Mouse (Mus musculus): Measurements from ENCODE around the gene Gm20388. TPM values are rescaled to one million over a fixed set of nuclear protein-coding genes. Genes with fewer than 3 reads are reported as not detected.

Gm20388 gene
- polyA plus RNA-seq, 1 experiment: 28.1 TPM

- Histone ChIP-seq H3K9ac (ENCODE audit: low read depth, poor library complexity, severe bottlenecking) (no peak overlapping the region), H3K9me3 (replicated peaks; ENCODE audit: control insufficient read depth, insufficient read depth, low read length, poor library complexity, severe bottlenecking) (no peaks in the 10 kb centered on the region), H3K27ac (ENCODE audit: insufficient read depth, low read length) (no peak overlapping the region), H3K4me1 (ENCODE audit: control insufficient read depth, insufficient read depth, low read length) (no peaks in the 10 kb centered on the region), H3K27me3 (ENCODE audit: control insufficient read depth, insufficient read depth, low read length, poor library complexity, severe bottlenecking) (no peaks in the 10 kb centered on the region), H3K4me3 (ENCODE audit: low read depth, low read length) (no peak overlapping the region), H3K36me3 (ENCODE audit: control insufficient read depth, insufficient read depth, low read length, poor library complexity, severe bottlenecking) (no peaks in the 10 kb centered on the region)
- TF ChIP-seq POLR2A (IDR thresholded peaks at IDR 0.05; ENCODE audit: insufficient read depth, low read length) (no peak), CTCF (IDR thresholded peaks at IDR 0.05; ENCODE audit: low read depth, low read length) (no peak), EP300 (IDR thresholded peaks at IDR 0.05; ENCODE audit: insufficient read depth, low read depth, low read length) (no peak)
Observed at GRCm38 (mm10) chr8:120135687-120136086, 225.0 kb downstream of the Gm20388 start.

GRCm38 (mm10) chr8:120136618-120137017 lies 226.0 kb downstream of the Gm20388 start:
- H3K27me3 ChIP-seq (ENCODE audit: control insufficient read depth, insufficient read depth, low read length, poor library complexity, severe bottlenecking): no peaks in the 10 kb centered on the region
- TF ChIP-seq EP300 (IDR thresholded peaks at IDR 0.05; ENCODE audit: insufficient read depth, low read depth, low read length): no peak
- no peak for TF ChIP-seq CTCF (IDR thresholded peaks at IDR 0.05; ENCODE audit: low read depth, low read length)
- TF ChIP-seq POLR2A (IDR thresholded peaks at IDR 0.05; ENCODE audit: insufficient read depth, low read length): no peak
- no peaks in the 10 kb centered on the region for H3K9me3 ChIP-seq (replicated peaks; ENCODE audit: control insufficient read depth, insufficient read depth, low read length, poor library complexity, severe bottlenecking)
- H3K9ac ChIP-seq (ENCODE audit: low read depth, poor library complexity, severe bottlenecking): no peak overlapping the region
- H3K27ac ChIP-seq (ENCODE audit: insufficient read depth, low read length): no peak overlapping the region
- H3K36me3 ChIP-seq (ENCODE audit: control insufficient read depth, insufficient read depth, low read length, poor library complexity, severe bottlenecking): no peaks in the 10 kb centered on the region
- no peaks in the 10 kb centered on the region for H3K4me1 ChIP-seq (ENCODE audit: control insufficient read depth, insufficient read depth, low read length)
- no peak overlapping the region for H3K4me3 ChIP-seq (ENCODE audit: low read depth, low read length)

- no peak overlapping the region for H3K4me3 ChIP-seq (ENCODE audit: low read depth, low read length)
- no peak overlapping the region for H3K9ac ChIP-seq (ENCODE audit: low read depth, poor library complexity, severe bottlenecking)
- H3K9me3 ChIP-seq (replicated peaks; ENCODE audit: control insufficient read depth, insufficient read depth, low read length, poor library complexity, severe bottlenecking): no peaks in the 10 kb centered on the region
- H3K27ac ChIP-seq (ENCODE audit: insufficient read depth, low read length): no peak overlapping the region
- no peak for TF ChIP-seq CTCF (IDR thresholded peaks at IDR 0.05; ENCODE audit: low read depth, low read length)
- TF ChIP-seq POLR2A (IDR thresholded peaks at IDR 0.05; ENCODE audit: insufficient read depth, low read length): no peak
- no peak for TF ChIP-seq EP300 (IDR thresholded peaks at IDR 0.05; ENCODE audit: insufficient read depth, low read depth, low read length)
- no peaks in the 10 kb centered on the region for H3K4me1 ChIP-seq (ENCODE audit: control insufficient read depth, insufficient read depth, low read length)
- no peaks in the 10 kb centered on the region for H3K27me3 ChIP-seq (ENCODE audit: control insufficient read depth, insufficient read depth, low read length, poor library complexity, severe bottlenecking)
- no peaks in the 10 kb centered on the region for H3K36me3 ChIP-seq (ENCODE audit: control insufficient read depth, insufficient read depth, low read length, poor library complexity, severe bottlenecking)
Observed at GRCm38 (mm10) chr8:120138958-120139357, 228.3 kb downstream of the Gm20388 start.

GRCm38 (mm10) chr8:120140769-120141168 lies 230.1 kb downstream of the Gm20388 start:
- H3K36me3 ChIP-seq (ENCODE audit: control insufficient read depth, insufficient read depth, low read length, poor library complexity, severe bottlenecking): no peaks in the 10 kb centered on the region
- no peaks in the 10 kb centered on the region for H3K9me3 ChIP-seq (replicated peaks; ENCODE audit: control insufficient read depth, insufficient read depth, low read length, poor library complexity, severe bottlenecking)
- H3K4me1 ChIP-seq (ENCODE audit: control insufficient read depth, insufficient read depth, low read length): no peaks in the 10 kb centered on the region
- TF ChIP-seq CTCF (IDR thresholded peaks at IDR 0.05; ENCODE audit: low read depth, low read length) (no peak), EP300 (IDR thresholded peaks at IDR 0.05; ENCODE audit: insufficient read depth, low read depth, low read length) (no peak), POLR2A (IDR thresholded peaks at IDR 0.05; ENCODE audit: insufficient read depth, low read length) (no peak)
- no peak overlapping the region for H3K4me3 ChIP-seq (ENCODE audit: low read depth, low read length)
- H3K27me3 ChIP-seq (ENCODE audit: control insufficient read depth, insufficient read depth, low read length, poor library complexity, severe bottlenecking): no peaks in the 10 kb centered on the region
- no peak overlapping the region for H3K9ac ChIP-seq (ENCODE audit: low read depth, poor library complexity, severe bottlenecking)
- no peak overlapping the region for H3K27ac ChIP-seq (ENCODE audit: insufficient read depth, low read length)

GRCm38 (mm10) chr8:120143911-120144651 lies 233.4 kb downstream of the Gm20388 start:
- Histone ChIP-seq H3K27me3 (ENCODE audit: control insufficient read depth, insufficient read depth, low read length, poor library complexity, severe bottlenecking) (no peaks in the 10 kb centered on the region), H3K4me3 (ENCODE audit: low read depth, low read length) (no peak overlapping the region), H3K9me3 (replicated peaks; ENCODE audit: control insufficient read depth, insufficient read depth, low read length, poor library complexity, severe bottlenecking) (no peaks in the 10 kb centered on the region), H3K27ac (ENCODE audit: insufficient read depth, low read length) (no peak overlapping the region), H3K9ac (ENCODE audit: low read depth, poor library complexity, severe bottlenecking) (no peak overlapping the region), H3K4me1 (ENCODE audit: control insufficient read depth, insufficient read depth, low read length) (no peaks in the 10 kb centered on the region), H3K36me3 (ENCODE audit: control insufficient read depth, insufficient read depth, low read length, poor library complexity, severe bottlenecking) (no peaks in the 10 kb centered on the region)
- no peak for TF ChIP-seq EP300 (IDR thresholded peaks at IDR 0.05; ENCODE audit: insufficient read depth, low read depth, low read length)
- TF ChIP-seq POLR2A (IDR thresholded peaks at IDR 0.05; ENCODE audit: insufficient read depth, low read length): no peak
- TF ChIP-seq CTCF (IDR thresholded peaks at IDR 0.05; ENCODE audit: low read depth, low read length): no peak

- TF ChIP-seq POLR2A (IDR thresholded peaks at IDR 0.05; ENCODE audit: insufficient read depth, low read length) (no peak), EP300 (IDR thresholded peaks at IDR 0.05; ENCODE audit: insufficient read depth, low read depth, low read length) (no peak), CTCF (IDR thresholded peaks at IDR 0.05; ENCODE audit: low read depth, low read length) (no peak)
- Histone ChIP-seq H3K27me3 (ENCODE audit: control insufficient read depth, insufficient read depth, low read length, poor library complexity, severe bottlenecking) (no peaks in the 10 kb centered on the region), H3K4me3 (ENCODE audit: low read depth, low read length) (no peak overlapping the region), H3K36me3 (ENCODE audit: control insufficient read depth, insufficient read depth, low read length, poor library complexity, severe bottlenecking) (no peaks in the 10 kb centered on the region), H3K4me1 (ENCODE audit: control insufficient read depth, insufficient read depth, low read length) (no peaks in the 10 kb centered on the region), H3K9me3 (replicated peaks; ENCODE audit: control insufficient read depth, insufficient read depth, low read length, poor library complexity, severe bottlenecking) (no peaks in the 10 kb centered on the region), H3K27ac (ENCODE audit: insufficient read depth, low read length) (no peak overlapping the region), H3K9ac (ENCODE audit: low read depth, poor library complexity, severe bottlenecking) (no peak overlapping the region)
Observed at GRCm38 (mm10) chr8:120144652-120145301, 234.1 kb downstream of the Gm20388 start.

Data from ES-Bruce4 (cell line).